Mouse (Mus musculus): Measurements from ENCODE around the gene Mypop. TPM values are rescaled to one million over a fixed set of nuclear protein-coding genes. Genes with fewer than 3 reads are reported as not detected.

Gene Mypop
- total RNA-seq, 1 experiment from 2014 or later, result 13.0 TPM

- DNase-seq, result no peak
Measured at GRCm38 (mm10) chr7:18989995-18990394, 1.1 kb upstream of the Mypop start.

GRCm38 (mm10) chr7:18991660-18992293, 732 bp downstream of the Mypop start:
- DNase-seq, result no peak

DNA sequence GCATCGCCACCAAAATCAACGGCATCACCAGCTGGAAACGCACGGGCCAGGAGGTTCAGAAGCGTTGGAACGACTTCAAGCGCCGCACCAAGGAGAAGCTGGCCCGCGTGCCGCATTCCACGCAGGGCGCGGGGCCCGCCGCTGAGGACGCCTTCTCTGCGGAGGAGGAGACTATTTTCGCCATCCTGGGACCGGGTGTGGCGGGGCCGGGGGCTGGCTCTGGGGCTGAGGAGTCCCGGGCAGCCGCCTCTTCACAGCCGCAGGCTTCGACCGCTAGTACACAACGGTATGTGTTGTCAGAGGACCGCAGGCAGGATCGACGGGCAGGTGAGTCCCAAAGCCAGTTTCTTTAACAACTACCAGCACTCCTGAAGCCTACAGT, 1.2 kb downstream of the Mypop start:
- DNase-seq, result peak; percentile 45

DNA sequence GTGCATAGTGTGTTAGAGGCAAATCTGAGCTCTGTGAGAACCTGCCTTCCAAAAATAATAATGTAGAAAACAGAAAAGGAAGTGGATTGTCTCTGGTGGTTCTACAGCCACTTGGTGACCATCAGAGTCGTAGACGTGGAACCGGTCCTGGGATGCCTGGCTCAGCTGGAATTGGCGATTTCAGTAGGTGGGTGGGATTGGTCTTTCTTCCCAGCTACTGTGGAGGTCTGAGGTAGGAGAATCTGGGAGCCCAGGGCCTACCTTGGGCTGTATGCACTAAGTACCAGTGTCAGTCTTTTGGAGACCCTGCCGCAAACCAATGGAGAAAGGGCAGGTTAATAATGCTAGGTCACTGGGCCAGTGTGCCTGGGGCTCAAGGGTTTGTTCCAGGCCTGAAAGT, 2.0 kb downstream of the Mypop start:
- DNase-seq, result no peak

GRCm38 (mm10) chr7:18998835-18999234, 7.8 kb downstream of the Mypop start:
- DNase-seq, result no peak

GRCm38 (mm10) chr7:19000421-19000820, 9.4 kb downstream of the Mypop start:
- no peak for DNase-seq

GRCm38 (mm10) chr7:19001066-19001806, 10.2 kb downstream of the Mypop start:
- DNase-seq, result peak; percentile 64

- DNase-seq, result no peak
Measured at GRCm38 (mm10) chr7:19001807-19002085, 10.7 kb downstream of the Mypop start.

DNA sequence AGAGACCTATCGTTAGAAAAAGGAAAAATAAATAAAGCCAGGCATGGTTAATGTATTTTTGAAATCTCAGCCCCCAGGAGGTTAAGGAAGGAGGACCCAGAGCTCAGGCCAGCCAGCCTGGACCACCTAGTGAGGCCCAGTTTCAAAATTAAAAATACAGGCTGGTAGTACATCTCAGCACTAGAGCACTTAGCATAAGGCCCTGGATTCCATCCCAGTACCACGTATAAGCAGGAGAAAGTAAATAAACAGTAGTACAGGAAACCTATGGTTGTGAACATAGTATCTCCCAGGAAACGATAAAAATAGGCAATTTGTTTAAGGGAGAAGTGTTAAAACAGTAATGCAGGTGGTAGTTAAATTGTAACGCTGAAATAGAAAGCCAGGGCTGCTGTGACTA, 11.1 kb downstream of the Mypop start:
- DNase-seq, result no peak

GRCm38 (mm10) chr7:19002848-19003498, 11.9 kb downstream of the Mypop start:
- DNase-seq, result peak; percentile 53

DNA sequence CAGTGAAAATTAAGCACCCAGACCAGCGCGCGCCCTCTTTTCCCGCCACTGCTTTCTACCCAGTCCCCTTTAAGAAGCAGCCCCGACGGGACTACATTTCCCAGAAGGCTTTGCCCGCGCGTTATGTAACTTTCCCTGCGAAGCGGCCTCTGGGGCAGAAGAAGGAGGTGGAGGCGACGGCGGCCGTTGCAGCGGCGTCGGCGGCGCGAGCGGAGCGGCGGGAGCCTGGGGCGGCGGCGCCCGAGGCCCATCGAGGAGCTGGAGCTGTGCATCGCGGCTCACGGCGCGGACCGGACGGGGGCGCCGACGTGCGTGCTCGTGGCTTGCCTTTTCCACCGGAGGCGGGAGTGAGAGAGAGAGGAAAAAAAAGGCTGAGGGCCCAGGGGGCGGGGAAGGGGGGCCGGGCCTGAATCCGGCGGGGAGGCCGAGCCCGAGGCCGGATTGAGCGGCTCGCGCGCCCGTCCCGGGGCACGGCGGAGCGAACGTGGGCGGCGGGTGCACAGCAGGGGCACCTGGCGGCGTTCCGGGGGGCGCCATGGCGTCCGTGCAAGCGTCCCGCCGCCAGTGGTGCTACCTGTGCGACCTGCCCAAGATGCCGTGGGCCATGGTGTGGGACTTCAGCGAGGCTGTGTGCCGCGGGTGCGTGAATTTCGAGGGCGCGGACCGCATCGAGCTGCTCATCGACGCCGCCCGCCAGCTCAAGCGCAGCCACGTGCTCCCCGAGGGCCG, 13.0 kb downstream of the Mypop start, which contains the start of gene Irf2bp1:
Gene Irf2bp1, plus strand, starts transcription at position 143 of the 729 bp plus-strand sequence.
- DNase-seq, result peak; percentile 89

GRCm38 (mm10) chr7:19004631-19005079, 13.6 kb downstream of the Mypop start:
- peak; percentile 49 for DNase-seq

GRCm38 (mm10) chr7:19005417-19006121, 14.5 kb downstream of the Mypop start:
- no peak for DNase-seq

GRCm38 (mm10) chr7:19006476-19006875, 15.4 kb downstream of the Mypop start:
- DNase-seq, result peak; percentile 73

DNA sequence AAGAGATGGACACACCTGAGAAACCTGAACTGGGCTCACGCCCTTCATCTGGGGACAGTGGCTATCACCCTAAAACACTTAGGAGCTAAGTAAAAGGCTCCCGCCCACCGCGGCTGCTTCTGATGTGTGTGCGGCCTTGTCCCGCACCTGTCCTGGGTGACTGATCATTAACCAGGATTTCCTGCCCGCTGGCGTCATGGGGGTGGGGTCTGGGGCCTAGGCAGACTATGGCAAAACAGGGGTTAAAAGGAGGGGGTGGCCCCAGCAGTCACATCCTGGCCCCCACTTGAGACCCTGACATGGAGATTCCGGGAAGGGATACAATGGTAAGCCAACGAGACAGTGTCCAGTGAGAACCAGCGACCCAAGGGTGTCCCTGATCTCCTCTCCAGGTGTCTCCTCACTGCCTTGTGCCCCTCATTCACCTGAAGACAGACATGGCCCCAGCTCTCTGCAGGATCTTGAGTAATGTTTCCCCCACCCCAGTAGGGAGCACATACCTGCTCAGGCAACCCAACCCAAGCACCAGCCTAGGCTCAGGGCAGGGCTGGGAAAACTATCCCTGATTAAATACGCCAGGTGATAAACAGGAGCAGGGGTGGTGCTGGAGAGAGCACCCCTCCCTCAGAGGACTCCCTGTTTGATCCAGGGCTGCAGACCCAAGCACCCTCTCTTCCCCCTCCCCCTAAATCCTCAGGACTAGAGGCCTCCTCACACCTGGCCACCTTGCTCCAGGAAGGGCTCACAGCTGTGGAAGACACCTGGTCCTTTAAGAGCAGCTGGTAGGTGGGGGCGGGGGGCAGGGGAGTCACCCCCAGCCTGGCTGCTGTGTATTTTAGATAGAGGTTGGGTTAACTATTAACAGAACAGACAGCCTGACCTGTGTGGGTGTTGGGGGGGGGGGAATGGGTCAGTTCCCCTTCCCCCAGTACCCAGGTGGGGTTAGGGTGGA, 16.3 kb downstream of the Mypop start:
- DNase-seq, result no peak

- DNase-seq, result no peak
Measured at GRCm38 (mm10) chr7:19010581-19010980, 19.5 kb downstream of the Mypop start.

DNA sequence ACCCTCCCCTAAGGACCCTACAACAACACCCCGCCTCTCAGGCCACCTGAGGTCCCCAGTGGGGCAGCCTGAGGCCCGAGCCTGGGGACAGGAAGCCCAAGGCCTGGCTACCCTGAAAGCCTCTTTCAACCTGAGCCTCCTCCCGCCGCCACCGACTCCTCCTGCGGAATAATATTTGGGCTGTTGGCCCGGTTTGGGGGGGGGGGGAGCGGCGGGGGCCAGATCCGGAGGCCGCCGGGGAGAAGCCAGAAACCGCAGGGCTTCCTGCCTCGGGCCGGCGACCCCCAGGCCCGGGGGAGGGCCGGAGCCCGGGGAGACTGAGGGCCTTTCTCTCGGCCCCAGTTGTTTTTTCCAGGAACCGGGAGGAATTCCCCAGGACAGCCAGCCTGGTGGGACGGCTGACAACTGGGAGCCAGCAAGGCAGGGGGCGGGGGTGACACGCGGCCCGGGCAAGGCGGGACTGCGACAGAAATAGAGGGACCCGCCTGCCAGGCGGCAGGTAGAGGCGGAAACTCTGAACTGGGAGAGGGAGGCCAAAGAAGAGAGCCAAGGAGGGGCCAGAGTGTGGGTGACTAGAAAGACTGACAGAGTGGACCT, 21.1 kb downstream of the Mypop start:
- peak; percentile 42 for DNase-seq

DNA sequence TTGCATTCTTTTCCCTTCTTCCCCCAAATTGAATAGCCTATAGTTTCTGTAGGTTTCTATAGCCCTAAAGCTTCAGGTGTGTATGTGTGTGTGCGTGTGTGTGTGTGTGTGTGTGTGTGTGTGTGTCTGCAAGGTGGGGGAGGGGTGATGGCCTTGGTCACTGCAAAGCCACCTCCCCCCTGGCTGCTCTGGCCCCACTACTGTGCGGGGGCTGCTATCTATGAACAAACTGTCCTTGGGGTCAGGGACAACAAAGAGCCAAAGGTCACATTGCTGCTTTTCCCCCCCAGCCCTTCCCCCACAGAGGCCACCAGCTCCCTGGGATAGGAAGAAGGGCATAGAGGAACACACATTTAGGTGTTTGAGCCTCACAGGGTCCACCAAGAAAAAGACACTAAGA, 21.8 kb downstream of the Mypop start:
- no peak for DNase-seq

- DNase-seq, result no peak
Measured at GRCm38 (mm10) chr7:19014452-19014851, 23.4 kb downstream of the Mypop start.

DNA sequence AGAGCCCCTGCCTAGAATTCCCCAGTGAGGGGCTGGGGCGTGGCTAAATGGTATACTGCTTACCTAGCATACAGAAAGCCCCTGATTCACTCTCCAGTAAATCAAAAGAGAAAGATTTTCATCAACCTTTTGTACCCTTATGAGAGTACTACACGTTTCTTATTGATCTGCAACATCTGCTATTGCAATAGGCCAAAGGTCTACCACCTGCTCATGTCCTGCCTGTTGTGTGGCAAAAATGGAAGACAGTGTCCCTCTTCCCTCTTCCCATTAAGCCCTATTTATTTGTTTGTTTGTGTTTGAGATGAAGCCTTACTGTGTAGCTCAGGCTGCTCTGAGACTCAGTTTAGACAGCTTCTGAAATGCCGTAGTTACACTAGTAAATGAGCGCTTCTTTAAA, 25.0 kb downstream of the Mypop start:
- DNase-seq, result no peak

GRCm38 (mm10) chr7:19017909-19018308, 26.9 kb downstream of the Mypop start:
- DNase-seq, result no peak
